Mouse (Mus musculus): Measurements from ENCODE around the gene Rpp25l. TPM values are rescaled to one million over a fixed set of nuclear protein-coding genes. Genes with fewer than 3 reads are reported as not detected.
"Not testable (repeated sequence)": the region's sequence is repeated elsewhere in the genome, so short reads cannot be mapped to it uniquely, and the experiment has no call there.

Gene Rpp25l
- polyA plus RNA-seq, 1 experiment from 2014 or later, result 92.5 TPM

- H3K36me3 ChIP-seq (ENCODE audit: control insufficient read depth, insufficient read depth, low read length); H3K9me3 ChIP-seq (ENCODE audit: control insufficient read depth, low read length); H3K4me3 ChIP-seq (ENCODE audit: low read depth, low read length); H3K9ac ChIP-seq (ENCODE audit: low read length); H3K27me3 ChIP-seq (ENCODE audit: control insufficient read depth, insufficient read depth, low read length): not testable (repeated sequence)
- under 1% methylated on average over 23 of the region's 27 CpGs for WGBS
- Histone ChIP-seq H3K4me1 (replicated peaks; ENCODE audit: control insufficient read depth, insufficient read depth, low read length) (peaks cover 23% of the 10 kb centered on the region), H3K27ac (ENCODE audit: low read depth, low read length) (peak overlapping the region; percentile 84), H3K4me2 (ENCODE audit: low read depth, low read length, severe bottlenecking) (0 out of 2 replicates have a peak overlapping the region, but pooled peaks have one; percentile 8)
- DNase-seq (ENCODE audit: low spot score) (peak; percentile 75), ATAC-seq (replicated peaks; ENCODE audit: low FRiP score) (peak; percentile 62)
Measured at GRCm38 (mm10) chr4:41684131-41684930, 29.0 kb downstream of the Rpp25l start.

DNA sequence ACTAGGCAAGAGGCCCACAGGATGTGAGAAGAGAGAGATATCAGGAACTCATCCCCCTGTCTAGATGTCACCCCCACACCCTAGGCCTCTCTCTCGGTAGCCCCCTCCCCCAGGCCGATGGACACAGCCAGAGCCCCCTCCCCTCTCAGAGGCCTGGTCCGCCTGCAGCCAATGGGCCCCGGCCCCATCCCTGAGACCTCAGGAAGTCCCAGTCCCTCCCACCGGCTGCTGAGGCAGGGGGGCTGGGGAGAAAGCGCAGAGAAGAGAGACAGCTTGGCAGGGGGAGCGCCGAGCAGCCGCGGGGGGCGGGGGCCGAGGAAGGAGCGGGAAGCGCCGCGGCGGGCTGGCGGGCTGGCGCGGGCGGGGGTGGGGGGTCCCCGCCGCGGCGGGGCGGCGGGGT, 30.0 kb downstream of the Rpp25l start:
- not testable (repeated sequence) for H3K4me3 ChIP-seq (ENCODE audit: low read depth, low read length); H3K36me3 ChIP-seq (ENCODE audit: control insufficient read depth, insufficient read depth, low read length); H3K9ac ChIP-seq (ENCODE audit: low read length); H3K27me3 ChIP-seq (ENCODE audit: control insufficient read depth, insufficient read depth, low read length); H3K9me3 ChIP-seq (ENCODE audit: control insufficient read depth, low read length)
- peaks cover 30% of the 10 kb centered on the region for H3K4me1 ChIP-seq (replicated peaks; ENCODE audit: control insufficient read depth, insufficient read depth, low read length)
- ATAC-seq (replicated peaks; ENCODE audit: low FRiP score), result peak; percentile 42
- DNase-seq (ENCODE audit: low spot score), result peak; percentile 53
- peak overlapping the region; percentile 29; the same call in 1 of the 2 replicates for H3K4me2 ChIP-seq (ENCODE audit: low read depth, low read length, severe bottlenecking)
- WGBS, result no CpG with 5 or more reads among the region's 27 CpGs
- peak overlapping the region; percentile 19; the same call in 1 of the 2 replicates for H3K27ac ChIP-seq (ENCODE audit: low read depth, low read length)

DNA sequence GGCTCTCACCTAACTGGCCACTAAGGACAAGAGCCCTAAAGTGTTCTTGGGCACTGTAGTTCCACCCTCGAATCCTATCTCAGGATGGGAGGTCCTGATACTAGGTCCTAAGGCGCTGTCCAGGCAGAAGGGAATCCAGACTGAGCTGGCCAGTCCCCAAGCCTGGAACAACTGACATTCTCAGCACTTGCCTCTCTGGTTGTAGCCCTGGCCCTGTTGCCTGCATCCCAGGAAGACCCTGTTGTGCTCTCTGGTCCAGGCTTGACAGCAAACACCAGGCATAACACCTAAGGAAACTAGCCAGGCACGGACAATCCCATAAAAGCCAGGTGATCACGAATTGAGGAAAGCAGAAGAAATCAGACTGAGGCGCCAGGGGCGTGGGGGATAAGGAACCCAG, 30.5 kb downstream of the Rpp25l start:
- peak overlapping the region; percentile 19; the same call in 1 of the 2 replicates for H3K27ac ChIP-seq (ENCODE audit: low read depth, low read length)
- ATAC-seq (replicated peaks; ENCODE audit: low FRiP score), result no peak
- DNase-seq (ENCODE audit: low spot score), result peak; percentile 52
- peak overlapping the region; percentile 34; the same call in 1 of the 2 replicates for H3K4me2 ChIP-seq (ENCODE audit: low read depth, low read length, severe bottlenecking)
- no peaks in the 10 kb centered on the region for H3K27me3 ChIP-seq (ENCODE audit: control insufficient read depth, insufficient read depth, low read length)
- no peaks in the 10 kb centered on the region for H3K36me3 ChIP-seq (ENCODE audit: control insufficient read depth, insufficient read depth, low read length)
- H3K9ac ChIP-seq (ENCODE audit: low read length), result peak overlapping the region; percentile 33; the same call in 1 of the 2 replicates
- H3K4me3 ChIP-seq (ENCODE audit: low read depth, low read length), result no peak overlapping the region
- H3K9me3 ChIP-seq (ENCODE audit: control insufficient read depth, low read length), result no peaks in the 10 kb centered on the region
- 21% methylated on average over 6 of the region's 6 CpGs for WGBS
- H3K4me1 ChIP-seq (replicated peaks; ENCODE audit: control insufficient read depth, insufficient read depth, low read length), result peaks cover 35% of the 10 kb centered on the region

GRCm38 (mm10) chr4:41681947-41682346, 31.4 kb downstream of the Rpp25l start:
- WGBS, result 84% methylated on average over 10 of the region's 10 CpGs
- H3K9ac ChIP-seq (ENCODE audit: low read length), result no peak overlapping the region; the same call in 1 of the 2 replicates
- H3K4me3 ChIP-seq (ENCODE audit: low read depth, low read length), result no peak overlapping the region

DNA sequence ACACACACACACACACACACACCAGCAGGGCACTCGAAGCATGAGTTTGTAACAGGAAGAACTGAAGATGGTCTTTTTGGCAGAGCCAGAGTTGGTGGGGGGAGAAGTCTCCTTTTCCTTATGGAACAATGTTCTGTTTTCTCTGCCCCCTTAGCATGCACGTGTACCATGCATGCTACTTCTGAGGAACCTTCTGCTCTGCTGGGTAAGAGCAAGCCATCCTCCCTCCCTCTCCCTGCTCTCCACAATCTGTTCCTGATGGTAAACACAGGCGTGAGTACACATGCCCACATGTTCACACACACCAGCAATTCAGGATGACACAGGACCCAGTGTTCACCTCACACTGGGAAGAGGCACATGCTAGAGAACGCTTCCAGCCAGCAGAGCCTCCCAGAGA, 32.2 kb downstream of the Rpp25l start:
- Histone ChIP-seq H3K27ac (ENCODE audit: low read depth, low read length) (no peak overlapping the region), H3K9me3 (ENCODE audit: control insufficient read depth, low read length) (no peaks in the 10 kb centered on the region), H3K36me3 (ENCODE audit: control insufficient read depth, insufficient read depth, low read length) (no peaks in the 10 kb centered on the region), H3K4me1 (replicated peaks; ENCODE audit: control insufficient read depth, insufficient read depth, low read length) (peaks cover 51% of the 10 kb centered on the region), H3K27me3 (ENCODE audit: control insufficient read depth, insufficient read depth, low read length) (no peaks in the 10 kb centered on the region), H3K4me3 (ENCODE audit: low read depth, low read length) (no peak overlapping the region), H3K9ac (ENCODE audit: low read length) (no peak overlapping the region), H3K4me2 (ENCODE audit: low read depth, low read length, severe bottlenecking) (no peak overlapping the region)
- ATAC-seq (replicated peaks; ENCODE audit: low FRiP score), result no peak
- no peak for DNase-seq (ENCODE audit: low spot score)
- 71% methylated on average over 4 of the region's 4 CpGs for WGBS

More at GRCm38 (mm10) chr4:41681947-41682346, 31.4 kb downstream of the Rpp25l start:
- peaks cover 43% of the 10 kb centered on the region for H3K4me1 ChIP-seq (replicated peaks; ENCODE audit: control insufficient read depth, insufficient read depth, low read length)
- no peak for ATAC-seq (replicated peaks; ENCODE audit: low FRiP score)
- no peak overlapping the region for H3K27ac ChIP-seq (ENCODE audit: low read depth, low read length)
- H3K9me3 ChIP-seq (ENCODE audit: control insufficient read depth, low read length), result no peaks in the 10 kb centered on the region
- H3K4me2 ChIP-seq (ENCODE audit: low read depth, low read length, severe bottlenecking), result no peak overlapping the region
- H3K27me3 ChIP-seq (ENCODE audit: control insufficient read depth, insufficient read depth, low read length), result no peaks in the 10 kb centered on the region
- no peak for DNase-seq (ENCODE audit: low spot score)
- no peaks in the 10 kb centered on the region for H3K36me3 ChIP-seq (ENCODE audit: control insufficient read depth, insufficient read depth, low read length)

DNA sequence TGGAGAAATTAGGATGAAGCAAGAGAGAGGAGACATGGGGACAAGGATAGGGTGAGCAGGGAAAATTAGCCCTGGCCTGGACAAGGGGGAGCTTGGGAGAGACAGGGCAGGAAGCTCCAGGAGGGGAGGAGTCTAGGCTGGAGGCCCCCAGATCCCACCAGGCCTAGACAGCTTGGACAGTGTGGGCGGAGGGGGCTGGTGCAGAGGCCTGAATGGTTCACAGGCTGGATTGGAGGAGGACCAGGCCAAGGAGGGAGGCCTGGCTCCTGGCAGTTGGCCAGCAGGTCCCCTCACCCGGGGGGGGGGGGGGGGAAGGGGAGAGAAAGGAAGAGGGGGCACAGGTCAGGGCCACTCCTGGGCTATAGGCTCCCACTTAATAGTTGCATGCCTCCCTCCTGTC, 34.0 kb downstream of the Rpp25l start:
- H3K9ac ChIP-seq (ENCODE audit: low read length), result peak overlapping the region; percentile 47; the same call in 1 of the 2 replicates
- H3K9me3 ChIP-seq (ENCODE audit: control insufficient read depth, low read length), result no peaks in the 10 kb centered on the region
- H3K36me3 ChIP-seq (ENCODE audit: control insufficient read depth, insufficient read depth, low read length), result no peaks in the 10 kb centered on the region
- 36% methylated on average over 1 of the region's 2 CpGs for WGBS
- no peaks in the 10 kb centered on the region for H3K27me3 ChIP-seq (ENCODE audit: control insufficient read depth, insufficient read depth, low read length)
- H3K4me1 ChIP-seq (replicated peaks; ENCODE audit: control insufficient read depth, insufficient read depth, low read length), result peaks cover 54% of the 10 kb centered on the region
- DNase-seq (ENCODE audit: low spot score), result peak; percentile 55
- no peak overlapping the region for H3K4me2 ChIP-seq (ENCODE audit: low read depth, low read length, severe bottlenecking)
- no peak overlapping the region for H3K4me3 ChIP-seq (ENCODE audit: low read depth, low read length)
- ATAC-seq (replicated peaks; ENCODE audit: low FRiP score), result no peak
- peak overlapping the region; percentile 50 for H3K27ac ChIP-seq (ENCODE audit: low read depth, low read length)

DNA sequence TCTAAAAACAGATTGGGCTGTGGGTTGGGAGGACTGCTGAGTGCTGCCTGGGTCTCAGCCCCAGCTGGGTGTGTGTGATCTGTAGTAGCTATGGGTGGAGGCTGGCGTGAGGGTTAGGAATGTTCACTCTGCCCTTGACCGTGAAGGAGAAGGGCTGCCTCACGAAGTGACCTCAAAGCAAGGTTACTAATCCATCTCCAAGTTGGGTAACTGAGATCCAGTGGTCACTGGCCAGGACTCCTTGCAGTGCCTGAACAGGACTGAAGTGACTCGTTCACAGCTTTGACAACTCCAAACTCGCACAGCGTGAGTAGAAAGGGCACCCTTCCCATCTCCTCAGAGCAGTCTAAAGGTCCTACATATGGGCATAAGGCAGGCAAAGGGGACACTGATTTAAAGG, 34.5 kb downstream of the Rpp25l start:
- Histone ChIP-seq H3K27ac (ENCODE audit: low read depth, low read length) (peak overlapping the region; percentile 50; the same call in 1 of the 2 replicates), H3K9me3 (ENCODE audit: control insufficient read depth, low read length) (no peaks in the 10 kb centered on the region), H3K4me2 (ENCODE audit: low read depth, low read length, severe bottlenecking) (no peak overlapping the region), H3K9ac (ENCODE audit: low read length) (peak overlapping the region; percentile 47; the same call in 1 of the 2 replicates), H3K36me3 (ENCODE audit: control insufficient read depth, insufficient read depth, low read length) (no peaks in the 10 kb centered on the region), H3K4me1 (replicated peaks; ENCODE audit: control insufficient read depth, insufficient read depth, low read length) (peaks cover 54% of the 10 kb centered on the region), H3K27me3 (ENCODE audit: control insufficient read depth, insufficient read depth, low read length) (no peaks in the 10 kb centered on the region), H3K4me3 (ENCODE audit: low read depth, low read length) (no peak overlapping the region)
- ATAC-seq (replicated peaks; ENCODE audit: low FRiP score) (no peak), DNase-seq (ENCODE audit: low spot score) (no peak)
- 76% methylated on average over 6 of the region's 6 CpGs for WGBS

GRCm38 (mm10) chr4:41677006-41677629, 36.2 kb downstream of the Rpp25l start:
- 49% methylated on average over 13 of the region's 13 CpGs for WGBS
- no peak overlapping the region for H3K27ac ChIP-seq (ENCODE audit: low read depth, low read length)
- DNase-seq (ENCODE audit: low spot score) (peak; percentile 56), ATAC-seq (replicated peaks; ENCODE audit: low FRiP score) (no peak)
- H3K4me3 ChIP-seq (ENCODE audit: low read depth, low read length), result no peak overlapping the region
- peaks cover 62% of the 10 kb centered on the region for H3K4me1 ChIP-seq (replicated peaks; ENCODE audit: control insufficient read depth, insufficient read depth, low read length)
- H3K9ac ChIP-seq (ENCODE audit: low read length), result peak overlapping the region; percentile 13; the same call in 1 of the 2 replicates
- H3K27me3 ChIP-seq (ENCODE audit: control insufficient read depth, insufficient read depth, low read length), result no peaks in the 10 kb centered on the region
- H3K9me3 ChIP-seq (ENCODE audit: control insufficient read depth, low read length), result no peaks in the 10 kb centered on the region
- H3K36me3 ChIP-seq (ENCODE audit: control insufficient read depth, insufficient read depth, low read length), result no peaks in the 10 kb centered on the region
- no peak overlapping the region for H3K4me2 ChIP-seq (ENCODE audit: low read depth, low read length, severe bottlenecking)

Measured in forebrain, embryonic 11.5 days (tissue).